Mouse (Mus musculus) 416B (cell line): ENCODE results near the gene Zfp36l2.
"Not testable (repeated sequence)": the region's sequence is repeated elsewhere in the genome, so short reads cannot be mapped to it uniquely, and the experiment has no call there.

Experiments used
- DNase-seq: peaks from one replicate; pipeline ENCODE4 v3.0.0; 2011; ENCODE audit warnings: low read depth

Zfp36l2 gene

DNA sequence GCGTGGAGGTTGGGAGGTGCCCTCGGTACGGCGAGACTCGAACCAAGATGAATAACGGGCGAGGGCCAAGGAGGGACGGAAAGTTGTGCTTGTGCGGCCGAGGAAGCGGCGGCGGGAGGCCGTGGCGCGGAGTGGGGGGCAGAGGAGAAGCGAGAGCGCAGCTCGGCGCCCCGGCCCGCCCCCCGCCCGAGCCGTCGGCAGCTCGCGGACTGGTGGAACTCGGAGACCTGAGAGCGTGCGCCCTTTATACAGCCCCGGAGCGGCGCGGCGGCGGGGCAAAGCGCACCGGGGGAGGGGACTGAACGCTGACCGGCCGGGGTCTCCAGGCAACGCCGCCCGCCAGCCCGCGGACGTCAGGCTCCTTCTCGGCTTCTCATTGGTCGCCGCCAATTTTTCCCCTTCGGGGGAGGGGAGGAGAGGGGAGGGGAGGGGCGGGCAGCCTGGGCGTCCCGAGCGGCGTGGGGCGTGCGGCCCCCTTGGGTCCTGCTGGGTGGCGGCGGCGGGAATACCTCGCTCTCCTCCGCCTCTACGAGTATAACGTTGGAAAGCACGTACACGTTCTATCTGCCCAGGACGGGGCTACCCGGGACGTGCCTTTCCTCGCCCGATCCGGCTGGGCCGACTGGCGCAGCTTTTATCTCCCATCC, at the start of gene Zfp36l2:
TSS of gene Zfp36l2 (minus strand) at position 221 of the 647 bp plus-strand sequence.
- DNase-seq: peak; percentile 90

DNA sequence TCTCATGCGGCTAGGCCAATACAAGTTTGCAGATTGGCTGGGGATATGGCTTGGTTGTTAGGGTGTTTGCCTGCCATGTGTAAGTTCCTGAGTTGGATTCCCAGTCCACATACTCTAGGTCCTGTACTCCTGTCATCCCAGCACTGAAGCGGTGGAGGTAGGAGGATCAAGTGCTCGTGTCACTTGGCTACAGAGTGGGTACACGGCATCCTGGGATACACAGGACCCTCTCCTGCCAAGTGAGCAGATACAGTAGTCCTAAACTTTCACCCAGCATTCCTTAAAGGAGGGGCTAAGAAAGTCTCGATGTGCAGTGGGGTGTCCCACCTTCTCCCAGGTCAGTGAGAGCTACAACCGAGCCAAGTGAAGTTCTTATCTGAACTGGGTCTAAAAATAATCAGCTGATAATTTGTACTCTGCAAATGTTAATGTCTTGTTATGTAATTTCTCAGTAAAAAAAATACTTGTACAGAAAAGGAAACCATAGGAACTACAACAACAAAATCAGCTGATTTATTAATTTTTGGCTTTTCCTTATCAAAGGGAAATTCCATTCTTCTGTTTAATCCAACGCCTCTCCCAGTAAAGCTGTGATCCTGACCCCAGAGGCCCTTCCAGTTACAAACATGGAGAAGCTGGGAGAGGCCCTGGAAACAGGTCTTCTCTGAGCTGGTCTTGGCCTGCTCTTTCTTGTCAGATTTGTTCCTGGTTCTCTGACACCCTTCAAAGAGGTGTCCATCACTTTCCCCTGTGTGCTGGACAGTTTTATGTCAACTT, 49.2 kb upstream of the Zfp36l2 start:
- no peak for DNase-seq

DNA sequence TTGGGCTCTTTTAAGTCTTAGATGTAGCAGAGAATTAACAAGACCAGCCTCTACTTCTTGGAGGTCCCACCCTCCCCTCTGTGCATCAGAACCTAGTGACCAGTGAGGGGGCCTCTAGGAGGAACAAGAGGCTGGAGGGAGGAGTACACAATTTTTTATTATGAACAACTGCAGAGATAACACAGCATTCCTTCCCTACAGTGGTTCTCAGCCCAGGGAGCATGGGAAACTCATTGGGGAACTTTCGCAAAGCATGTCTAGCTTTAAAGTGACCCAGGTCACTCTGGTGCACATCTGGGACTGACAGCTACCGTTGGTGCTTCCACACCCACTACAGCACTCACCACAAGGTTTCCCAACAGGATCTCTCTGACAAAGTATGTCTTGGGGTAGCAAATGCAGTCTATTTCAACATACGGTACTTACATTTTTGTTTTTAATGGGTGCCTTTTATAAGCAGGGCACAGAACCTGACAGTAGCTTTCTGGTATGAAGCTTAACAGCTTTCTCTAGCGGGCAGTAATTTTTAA, 47.7 kb upstream of the Zfp36l2 start:
- DNase-seq: peak; percentile 57

DNA sequence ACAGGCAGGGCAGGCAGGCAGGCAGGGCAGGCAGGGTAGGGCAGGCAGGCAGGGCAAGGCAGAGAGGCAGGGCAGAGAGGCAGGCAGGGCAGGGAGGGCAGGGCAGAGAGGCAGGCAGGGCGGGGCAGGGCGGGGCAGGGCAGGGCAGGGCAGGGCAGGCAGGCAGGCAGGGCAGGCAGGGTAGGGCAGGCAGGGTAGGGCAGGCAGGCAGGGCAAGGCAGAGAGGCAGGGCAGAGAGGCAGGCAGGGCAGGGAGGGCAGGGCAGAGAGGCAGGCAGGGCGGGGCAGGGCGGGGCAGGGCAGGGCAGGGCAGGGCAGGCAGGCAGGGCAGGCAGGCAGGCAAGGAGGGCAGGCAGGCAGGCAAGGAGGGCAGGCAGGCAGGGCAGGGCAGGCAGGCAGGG, 47.0 kb upstream of the Zfp36l2 start:
- not testable (repeated sequence) for DNase-seq

DNA sequence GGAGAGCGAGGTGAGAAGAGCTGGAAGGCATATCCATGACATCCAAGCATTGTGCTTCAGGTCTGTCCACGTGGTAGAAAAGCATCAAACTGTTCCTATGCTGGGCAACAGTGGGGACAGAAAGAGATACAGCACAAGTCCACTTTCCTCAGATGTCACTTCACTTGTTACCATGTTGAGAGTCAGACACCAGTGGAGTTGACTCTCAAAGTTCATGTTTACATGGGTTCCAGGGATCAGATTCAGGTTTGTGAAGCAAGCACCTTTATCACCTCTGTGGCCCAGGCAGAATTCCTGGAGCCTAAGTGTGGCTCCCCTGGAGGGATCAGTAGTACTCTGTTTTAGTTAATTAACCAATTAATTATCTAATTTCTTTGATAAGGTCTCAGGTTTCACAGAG, 46.0 kb upstream of the Zfp36l2 start:
- DNase-seq: no peak

DNA sequence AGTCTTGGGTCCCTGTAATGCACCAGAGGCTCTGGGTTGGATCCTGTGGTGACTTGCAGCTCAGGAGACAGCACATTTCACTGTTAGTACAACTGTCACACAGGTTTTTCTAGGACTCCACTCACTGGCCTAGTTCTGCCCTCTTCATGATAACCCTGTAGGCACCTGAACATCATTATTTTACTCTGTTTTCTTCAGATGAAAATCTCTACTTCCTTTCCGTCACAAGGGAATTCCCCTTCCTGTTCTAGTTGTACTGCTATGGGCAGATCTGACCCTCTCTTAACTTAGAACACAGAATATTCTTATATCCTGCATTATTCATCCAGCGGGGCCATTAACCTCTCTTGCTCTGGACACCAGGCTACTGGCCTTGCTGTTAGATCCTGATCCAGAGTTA, 43.6 kb upstream of the Zfp36l2 start:
- no peak for DNase-seq

DNA sequence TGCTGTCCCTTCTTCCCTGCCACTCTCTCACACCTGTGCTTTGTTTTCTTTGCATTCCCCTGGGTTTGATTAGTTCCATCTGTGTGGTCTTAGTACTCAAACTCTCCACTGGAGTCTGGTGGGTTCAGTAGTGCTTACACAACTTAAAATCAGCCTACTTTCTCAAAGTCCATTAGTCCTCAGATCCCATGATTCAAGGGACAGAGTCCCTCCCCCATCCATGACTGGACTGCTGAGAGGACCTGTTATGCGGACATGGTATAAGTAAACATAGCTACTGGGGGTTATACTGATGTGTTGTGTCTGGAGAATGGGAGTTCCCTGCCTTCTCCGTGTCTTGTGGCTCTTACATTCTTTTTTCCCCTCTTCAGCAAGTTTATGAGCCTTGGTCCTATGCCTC, 40.5 kb upstream of the Zfp36l2 start:
- no peak for DNase-seq

DNA sequence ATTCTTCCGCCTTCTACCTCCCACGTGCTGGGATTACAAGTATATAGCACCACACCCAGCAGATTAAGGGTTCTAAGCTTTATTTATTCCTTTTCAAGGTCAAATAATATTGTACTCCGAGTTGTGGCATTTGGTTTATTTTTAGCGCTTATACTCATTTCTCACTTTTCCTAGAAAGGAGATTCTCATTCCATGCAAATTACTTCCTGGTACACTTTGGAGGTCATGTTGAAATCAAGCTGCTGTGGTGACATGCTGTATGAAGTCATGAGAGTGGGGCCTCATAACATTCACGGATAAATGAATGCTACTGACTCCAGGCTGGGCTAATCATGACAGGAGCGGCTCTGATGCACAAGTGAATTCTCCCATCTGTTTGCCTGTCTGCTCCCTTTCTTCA, 38.9 kb upstream of the Zfp36l2 start:
- DNase-seq: no peak

DNA sequence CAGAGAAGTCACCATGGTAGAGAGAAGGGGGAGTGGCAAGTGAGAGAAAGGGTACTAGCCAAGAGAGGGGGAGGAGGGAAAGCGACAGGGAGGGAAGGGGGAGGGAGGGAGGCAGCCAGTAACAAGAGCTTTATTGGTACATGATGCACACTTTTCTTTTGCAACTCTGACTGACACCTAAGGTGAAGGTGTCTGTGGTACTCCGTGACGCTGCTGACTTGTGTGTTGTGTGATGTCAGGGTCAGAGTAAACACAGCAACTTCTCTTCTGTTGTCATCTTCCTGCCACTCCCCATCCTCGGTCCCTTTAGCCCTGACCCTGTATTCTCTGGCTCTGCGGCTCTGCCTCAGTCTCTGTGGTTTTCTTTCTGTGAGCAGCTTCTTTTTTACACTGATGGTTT, 38.5 kb upstream of the Zfp36l2 start:
- DNase-seq: no peak

DNA sequence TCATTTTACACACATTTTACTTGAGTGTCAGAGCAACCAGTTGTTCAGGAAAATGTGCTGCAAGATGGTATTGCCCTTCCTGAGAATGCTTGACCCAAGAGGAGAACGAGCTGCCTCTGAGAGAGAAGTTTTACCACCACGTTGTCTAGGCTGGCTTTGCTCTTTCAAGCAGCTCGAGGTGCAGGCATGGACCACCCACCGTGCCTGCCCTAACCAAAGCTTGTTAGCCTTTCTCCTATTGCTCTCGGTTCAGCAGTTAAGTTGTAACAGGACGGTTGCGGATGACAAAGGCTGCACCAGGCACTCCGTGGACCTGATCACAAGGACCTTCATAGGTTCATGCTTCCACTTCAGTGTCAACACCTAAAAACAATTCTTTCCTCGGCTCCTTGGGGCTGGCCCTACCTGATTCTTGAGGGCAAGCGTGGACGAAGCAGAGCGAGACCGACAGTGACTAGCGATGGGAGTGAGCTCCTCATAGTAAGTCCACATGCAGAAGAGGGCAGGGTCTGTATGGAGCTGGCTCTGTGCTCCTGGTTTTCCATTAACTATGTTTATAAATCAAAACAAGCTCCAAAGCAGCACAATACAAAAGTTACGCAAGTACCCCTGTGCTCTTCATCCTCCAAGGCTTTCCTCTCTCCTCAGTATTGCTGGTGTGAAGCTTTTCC, 36.6 kb upstream of the Zfp36l2 start:
- no peak for DNase-seq

DNA sequence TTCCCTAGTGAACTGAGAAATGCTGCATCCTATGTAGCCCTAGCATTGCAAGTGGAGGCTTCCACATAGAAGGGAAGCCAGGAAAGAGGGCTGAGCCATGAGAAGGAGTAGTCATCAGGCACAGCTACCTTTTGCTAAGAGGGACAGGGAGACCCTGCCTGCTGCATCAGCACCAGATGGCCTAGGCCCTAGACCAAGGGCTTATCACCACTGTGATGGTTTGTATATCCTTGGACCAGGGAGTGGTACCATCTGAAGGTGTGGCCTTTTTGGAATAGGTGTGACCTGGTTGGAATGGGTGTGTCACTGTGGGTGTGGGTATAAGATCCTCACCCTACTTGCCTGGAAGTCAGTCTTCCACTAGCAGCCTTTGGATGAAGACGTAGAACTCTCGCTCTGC, 31.1 kb upstream of the Zfp36l2 start:
- not testable (repeated sequence) for DNase-seq

DNA sequence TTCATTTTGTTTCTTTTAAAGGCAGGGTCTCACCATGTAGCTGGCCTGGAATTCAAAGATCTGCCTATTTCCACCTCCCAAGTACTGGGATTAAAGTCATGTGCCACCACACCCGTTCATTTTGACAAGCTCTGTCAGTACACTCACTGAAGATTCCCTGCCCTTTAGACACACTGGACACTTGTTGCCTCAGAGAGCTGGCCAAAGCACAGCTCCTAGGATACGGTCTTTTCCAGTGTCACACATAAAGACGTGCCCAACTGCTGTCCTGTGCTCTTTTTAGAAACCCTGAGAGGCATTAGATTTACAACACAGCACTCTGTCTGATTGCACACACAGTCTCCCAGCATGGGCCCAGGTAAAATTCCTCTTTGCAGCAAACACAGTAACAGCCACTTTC, 29.9 kb upstream of the Zfp36l2 start:
- no peak for DNase-seq

DNA sequence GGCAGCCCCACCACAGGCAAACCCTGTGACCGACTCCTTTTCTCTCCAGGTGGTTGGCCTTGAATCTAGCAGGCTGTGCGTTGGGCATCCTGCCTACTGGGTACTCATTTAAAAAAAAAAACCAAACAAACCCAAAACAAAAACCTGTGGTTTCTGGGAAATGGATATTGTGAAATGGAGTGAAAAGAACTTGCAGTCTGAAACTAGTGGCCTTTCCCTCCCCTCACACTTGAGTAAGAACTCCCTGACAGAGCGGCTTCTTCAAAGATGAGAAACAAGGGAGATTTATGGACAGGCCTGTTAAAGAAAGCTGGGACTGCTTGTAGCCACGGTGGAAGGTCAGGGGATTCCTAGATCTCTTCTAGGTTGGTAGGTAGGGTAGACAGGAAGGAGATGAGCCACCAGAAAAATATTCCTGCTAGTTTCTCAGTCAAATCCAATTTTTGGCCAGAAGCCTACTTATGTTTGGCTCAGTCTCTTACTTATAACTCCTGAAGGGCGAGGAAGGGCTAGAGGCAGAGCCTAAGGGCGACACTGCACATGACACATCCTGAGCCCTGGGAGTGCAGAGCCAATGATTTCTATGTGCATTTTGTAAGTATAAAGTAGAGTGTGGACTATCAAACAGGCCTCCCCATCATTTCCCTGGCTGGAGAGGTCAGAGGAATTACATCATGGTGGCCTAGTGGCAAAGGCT, 27.7 kb upstream of the Zfp36l2 start:
- peak; percentile 47 for DNase-seq

DNA sequence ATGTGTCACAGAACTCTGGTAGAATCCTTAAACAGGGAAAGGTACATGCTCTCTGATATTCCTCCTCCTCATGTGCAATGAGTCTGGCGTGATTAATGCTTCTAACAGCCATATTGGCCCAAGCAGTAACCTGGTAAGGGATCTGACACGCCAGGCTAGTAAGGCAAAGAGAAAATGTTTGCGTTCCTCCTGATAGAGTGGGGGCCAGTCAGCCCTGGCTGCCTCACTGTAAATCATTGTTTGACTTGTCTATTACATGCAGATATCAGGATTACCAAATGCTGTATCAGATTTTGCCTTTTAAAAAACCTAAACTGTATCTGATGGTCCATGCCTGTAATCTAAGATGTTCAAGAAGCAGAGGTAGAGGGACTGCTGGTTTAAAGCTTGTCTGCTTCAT, 25.7 kb upstream of the Zfp36l2 start:
- DNase-seq: no peak

DNA sequence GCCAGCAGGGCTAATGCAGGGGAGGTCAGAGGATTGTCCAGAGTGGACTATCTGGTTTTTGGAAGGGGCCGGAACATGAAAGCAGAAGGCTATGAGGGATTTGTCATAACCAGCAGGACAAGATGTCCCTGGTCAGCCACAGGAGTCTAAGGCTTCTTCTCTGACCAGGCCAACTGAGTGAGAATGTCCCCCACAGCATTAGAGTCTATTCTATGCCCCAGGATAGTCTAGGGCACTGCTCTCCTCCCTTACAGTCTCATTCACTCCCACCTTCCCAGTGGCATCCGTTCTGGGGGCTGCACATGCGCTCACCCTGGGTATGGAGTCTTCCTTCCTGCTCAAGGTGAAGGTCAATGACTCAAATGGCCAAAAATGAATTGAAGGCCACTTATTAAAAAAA, 19.9 kb upstream of the Zfp36l2 start:
- no peak for DNase-seq

DNA sequence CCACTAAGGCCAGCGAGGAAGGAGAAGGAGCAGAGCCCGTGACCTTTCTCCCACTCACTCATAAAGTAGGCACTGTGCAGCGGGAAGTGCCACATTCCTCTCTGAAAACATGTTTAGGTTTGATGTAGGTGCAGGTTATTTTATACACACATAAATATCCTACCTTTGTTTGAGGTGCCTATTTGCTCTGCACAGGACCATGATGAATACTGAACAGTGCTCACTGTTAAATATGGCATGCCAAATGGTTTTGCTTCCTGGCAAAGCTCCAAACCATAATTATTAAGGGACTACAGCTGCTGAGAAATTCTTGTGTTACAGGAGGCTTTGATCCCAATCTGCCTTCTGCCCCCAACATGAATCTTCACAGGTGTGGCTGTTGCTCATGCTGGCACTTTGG, 18.5 kb upstream of the Zfp36l2 start:
- DNase-seq: no peak

DNA sequence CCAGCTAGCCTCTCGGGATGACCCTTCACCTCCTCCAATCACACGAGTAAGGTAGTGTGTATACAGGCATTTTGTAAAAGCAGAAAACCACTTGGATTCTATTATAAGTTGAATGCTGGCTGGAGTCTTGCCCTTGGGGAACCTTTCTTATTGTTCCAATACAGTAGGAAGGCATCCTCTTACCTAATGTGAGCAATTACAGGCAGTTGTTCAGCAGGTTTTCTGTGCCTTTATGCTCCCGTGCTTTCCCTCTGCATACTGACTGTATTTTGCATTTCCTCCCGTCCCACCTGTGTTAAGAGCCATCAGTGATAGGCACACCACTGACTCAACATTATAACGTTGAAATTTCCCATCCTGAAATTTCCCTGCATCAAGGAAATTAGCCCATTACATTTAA, 17.2 kb upstream of the Zfp36l2 start:
- DNase-seq: no peak

DNA sequence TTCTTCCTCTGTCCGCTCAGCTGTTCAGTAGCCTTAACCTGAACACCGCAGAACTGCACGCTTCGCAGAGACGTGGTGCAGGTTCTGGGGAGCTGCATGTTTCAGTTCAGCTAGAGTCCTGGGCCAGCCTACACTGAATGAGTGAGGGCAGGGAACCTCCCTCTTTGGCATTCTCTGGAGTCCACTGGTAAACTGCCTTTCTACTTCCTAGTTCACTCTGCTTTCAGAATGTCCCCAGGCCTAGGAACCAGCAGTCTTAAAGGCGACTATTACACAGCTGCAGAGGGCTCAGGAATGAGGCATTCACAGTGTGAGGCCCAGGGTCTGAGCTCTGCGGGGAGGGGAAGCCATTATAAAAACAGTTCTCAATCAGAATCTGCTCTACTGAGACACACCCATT, 15.6 kb upstream of the Zfp36l2 start:
- no peak for DNase-seq

DNA sequence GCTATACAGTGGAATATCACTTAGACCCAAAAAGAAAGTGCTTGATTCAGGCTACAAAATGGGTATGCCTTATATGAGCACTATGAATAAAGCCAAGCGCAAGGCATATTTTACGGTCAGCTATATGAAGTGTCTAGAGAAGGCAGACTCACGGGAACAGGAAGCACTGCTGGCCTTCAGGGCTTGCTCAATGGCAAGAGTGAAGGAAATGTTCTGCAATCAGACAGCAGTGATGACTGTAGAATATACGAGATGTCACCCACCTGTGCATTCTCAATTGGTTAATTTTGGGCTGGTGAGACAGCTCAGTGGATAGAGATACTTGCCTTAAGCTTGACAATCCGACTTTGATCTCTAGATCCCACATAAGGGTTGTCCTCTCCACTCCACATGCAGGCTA, 13.4 kb upstream of the Zfp36l2 start:
- no peak for DNase-seq

DNA sequence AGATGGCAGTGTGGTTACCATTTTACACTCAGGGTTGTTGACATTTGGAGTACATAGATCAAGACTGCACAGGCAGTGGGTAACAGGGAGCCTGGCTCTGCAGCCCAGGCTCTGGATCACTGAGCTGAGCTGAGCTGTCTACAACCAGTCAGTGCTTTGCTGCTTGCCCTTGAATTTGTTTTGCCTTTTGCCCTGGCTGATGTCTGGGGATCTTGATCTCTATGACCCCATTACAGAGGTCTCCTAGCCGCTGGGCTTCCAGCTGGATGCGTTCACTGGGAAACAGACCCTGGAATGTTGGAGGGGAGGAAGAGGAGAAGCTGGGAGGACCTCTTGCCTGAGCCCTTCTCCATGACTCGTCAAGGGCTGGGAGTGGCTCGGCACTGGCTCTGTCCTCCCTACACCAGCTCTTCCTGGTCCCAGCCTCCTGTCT, 10.2 kb upstream of the Zfp36l2 start:
- DNase-seq: no peak

DNA sequence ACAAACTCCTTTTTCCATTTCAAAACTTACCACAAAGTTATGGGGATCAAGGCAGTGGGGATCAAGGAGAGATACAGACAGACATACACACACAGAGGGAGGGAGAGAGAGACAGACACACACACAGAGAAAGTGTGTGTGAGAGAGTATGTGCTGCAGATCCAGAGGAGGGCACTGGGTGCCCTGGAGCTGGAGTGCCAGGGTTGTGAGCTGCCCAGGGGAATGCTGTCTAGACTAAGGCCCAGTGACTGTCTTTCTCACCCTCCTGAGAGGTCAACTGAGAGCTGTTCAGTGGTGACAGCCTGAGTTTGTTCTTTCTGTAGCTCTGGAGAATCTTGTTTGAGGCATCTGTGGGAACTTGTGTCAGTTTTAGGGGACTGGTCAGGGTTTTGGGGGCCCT, 8.6 kb upstream of the Zfp36l2 start:
- DNase-seq: no peak

DNA sequence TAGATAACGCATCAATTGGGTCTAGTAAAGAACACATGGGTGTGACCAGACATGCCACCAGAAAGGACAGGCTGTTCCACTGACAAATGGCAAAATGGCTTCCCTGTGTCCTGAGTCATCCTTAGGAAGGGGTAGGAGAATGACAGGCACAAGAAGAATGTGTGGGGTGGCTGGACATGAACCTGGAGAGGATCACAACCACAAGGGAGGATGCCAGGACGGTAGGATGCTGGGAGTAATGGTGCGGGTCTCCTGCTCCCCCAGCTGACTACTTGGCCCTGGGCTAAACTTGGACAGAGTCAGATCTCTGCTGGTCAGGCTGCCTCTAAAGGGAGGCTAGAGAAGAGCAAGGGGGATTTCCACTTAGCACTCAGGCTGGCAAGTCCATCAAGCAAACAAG, 8.1 kb upstream of the Zfp36l2 start:
- DNase-seq: no peak
